Mouse (Mus musculus): ENCODE results near the gene Pkp1. TPM values are rescaled to one million over a fixed set of nuclear protein-coding genes. Genes with fewer than 3 reads are reported as not detected.
A peak's percentile ranks its signal among the peaks of the same experiment; 100 is the strongest.

The Pkp1 gene
- polyA plus RNA-seq (2015; fragmentation: Nextera tagmentation; extraction: Ambion mirVana) = 0.20 and 0.67 TPM in 2 replicates

GRCm38 (mm10) chr1:135918644-135919407 lies at the start of gene Pkp1:
Gene Pkp1, minus strand, starts transcription at chr1:135919207.
- Histone ChIP-seq H3K4me3 (peak within 1 kb of the TSS; percentile 30), H3K27me3 (peaks cover 93% of the 10 kb centered on the region), H3K4me1 (peaks cover 11% of the 10 kb centered on the region), H3K36me3 (no peaks in the 10 kb centered on the region), H3K9me3 (no peaks in the 10 kb centered on the region), H3K27ac (no peak within 1 kb of the TSS), H3K4me2 (peak within 1 kb of the TSS; percentile 53), H3K9ac (no peak within 1 kb of the TSS)
- WGBS = under 1% methylated on average over 59 of the region's 67 CpGs
- ATAC-seq (ENCODE audit: borderline replicate concordance, extremely low read depth, low FRiP score, low TSS enrichment) = peak; percentile 62; the same call in 1 of the 2 replicates

- H3K36me3 ChIP-seq = no peaks in the 10 kb centered on the region
- H3K4me1 ChIP-seq = no peaks in the 10 kb centered on the region
- no peaks in the 10 kb centered on the region for H3K27me3 ChIP-seq
- H3K27ac ChIP-seq = no peak overlapping the region
- H3K4me3 ChIP-seq = no peak overlapping the region
- no peak for ATAC-seq (ENCODE audit: borderline replicate concordance, extremely low read depth, low FRiP score, low TSS enrichment)
- no peak overlapping the region for H3K9ac ChIP-seq
- no peaks in the 10 kb centered on the region for H3K9me3 ChIP-seq
- H3K4me2 ChIP-seq = no peak overlapping the region
- 60% methylated on average over 4 of the region's 4 CpGs for WGBS
Observed at GRCm38 (mm10) chr1:135967739-135968138, 48.7 kb upstream of the Pkp1 start.

- H3K9me3 ChIP-seq = no peaks in the 10 kb centered on the region
- H3K4me3 ChIP-seq = no peak overlapping the region
- no peaks in the 10 kb centered on the region for H3K4me1 ChIP-seq
- no peak overlapping the region for H3K9ac ChIP-seq
- no peak overlapping the region for H3K27ac ChIP-seq
- no peak overlapping the region for H3K4me2 ChIP-seq
- 65% methylated on average over 11 of the region's 11 CpGs for WGBS
- no peaks in the 10 kb centered on the region for H3K36me3 ChIP-seq
- H3K27me3 ChIP-seq = no peaks in the 10 kb centered on the region
- ATAC-seq (ENCODE audit: borderline replicate concordance, extremely low read depth, low FRiP score, low TSS enrichment) = no peak
Observed at GRCm38 (mm10) chr1:135964561-135964960, 45.6 kb upstream of the Pkp1 start.

DNA sequence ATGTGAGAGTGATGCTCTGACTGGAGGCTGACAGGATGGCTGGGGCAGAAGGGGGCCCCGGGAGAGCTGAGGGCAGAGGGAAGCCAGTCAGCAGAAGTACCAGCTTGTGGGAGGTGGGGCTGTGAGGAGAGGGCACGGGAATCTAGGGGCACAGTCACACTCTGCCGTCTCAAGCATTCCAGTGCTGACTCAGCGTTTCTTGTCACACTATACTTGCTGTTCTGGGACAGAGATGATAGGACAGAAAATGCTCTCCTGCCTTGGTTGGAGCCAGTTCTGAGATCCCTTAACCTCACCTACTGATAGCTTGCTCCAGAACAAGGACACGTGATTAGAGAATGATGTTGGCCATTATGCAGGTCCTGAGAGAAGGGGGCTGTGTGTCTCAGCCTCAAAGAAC lies 44.2 kb upstream of the Pkp1 start:
- no peak overlapping the region for H3K4me2 ChIP-seq
- H3K4me1 ChIP-seq = no peaks in the 10 kb centered on the region
- H3K36me3 ChIP-seq = no peaks in the 10 kb centered on the region
- no peak overlapping the region for H3K4me3 ChIP-seq
- 45% methylated on average over 5 of the region's 5 CpGs for WGBS
- H3K27ac ChIP-seq = no peak overlapping the region
- no peak for ATAC-seq (ENCODE audit: borderline replicate concordance, extremely low read depth, low FRiP score, low TSS enrichment)
- no peaks in the 10 kb centered on the region for H3K9me3 ChIP-seq
- H3K9ac ChIP-seq = no peak overlapping the region
- H3K27me3 ChIP-seq = no peaks in the 10 kb centered on the region

DNA sequence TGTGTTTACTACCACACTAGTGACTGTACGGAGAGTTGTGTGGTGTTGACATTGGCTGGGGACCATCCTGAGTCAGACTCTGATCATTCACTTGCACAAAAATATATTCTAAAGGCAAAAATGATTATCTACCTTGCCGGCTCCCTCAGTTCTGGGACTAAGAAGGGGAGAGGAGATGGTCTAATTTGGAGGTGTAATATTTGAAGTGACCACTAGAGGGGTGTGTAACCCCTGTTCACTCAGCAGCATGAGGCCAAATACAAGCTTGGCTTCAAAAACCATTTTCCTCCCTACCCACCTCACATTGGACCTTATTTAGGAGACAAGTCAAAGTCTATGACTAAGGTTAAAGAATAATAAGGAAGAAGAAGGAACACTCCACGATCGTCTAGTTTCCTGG lies 39.5 kb upstream of the Pkp1 start:
- H3K4me2 ChIP-seq = no peak overlapping the region
- H3K9me3 ChIP-seq = no peaks in the 10 kb centered on the region
- H3K4me3 ChIP-seq = no peak overlapping the region
- H3K4me1 ChIP-seq = no peaks in the 10 kb centered on the region
- no peak for ATAC-seq (ENCODE audit: borderline replicate concordance, extremely low read depth, low FRiP score, low TSS enrichment)
- WGBS = 35% methylated on average over 4 of the region's 4 CpGs
- H3K36me3 ChIP-seq = no peaks in the 10 kb centered on the region
- no peak overlapping the region for H3K27ac ChIP-seq
- H3K27me3 ChIP-seq = peaks cover 8% of the 10 kb centered on the region; the same call in 1 of the 2 replicates
- no peak overlapping the region for H3K9ac ChIP-seq

DNA sequence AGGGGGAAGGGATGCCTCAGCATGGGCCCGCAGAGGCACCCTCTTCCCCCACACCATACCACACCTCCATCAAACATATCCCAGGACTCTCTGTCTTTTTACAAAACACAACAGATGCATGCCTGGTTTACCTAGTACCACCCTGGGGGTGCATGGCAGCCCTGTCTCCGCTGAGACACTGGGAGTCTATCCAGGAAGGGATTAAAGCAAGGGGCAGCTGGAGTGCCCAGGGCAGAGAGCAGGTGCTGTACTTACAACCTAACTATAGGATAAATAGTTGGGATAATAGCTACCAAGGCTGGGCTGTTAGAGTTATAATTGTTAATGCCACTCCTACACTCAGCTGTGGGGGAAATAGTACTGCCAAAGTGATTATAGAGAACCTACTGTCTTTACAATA lies 29.9 kb upstream of the Pkp1 start:
- Histone ChIP-seq H3K9me3 (no peaks in the 10 kb centered on the region), H3K4me2 (no peak overlapping the region), H3K9ac (no peak overlapping the region), H3K27me3 (peaks cover 6% of the 10 kb centered on the region; the same call in 1 of the 2 replicates), H3K36me3 (no peaks in the 10 kb centered on the region), H3K27ac (no peak overlapping the region), H3K4me3 (no peak overlapping the region), H3K4me1 (0 out of 2 replicates have a peak, but pooled peaks cover 4% of the 10 kb centered on the region)
- ATAC-seq (ENCODE audit: borderline replicate concordance, extremely low read depth, low FRiP score, low TSS enrichment) = no peak
- 47% methylated on average over 2 of the region's 2 CpGs for WGBS

GRCm38 (mm10) chr1:135946247-135946646 lies 27.2 kb upstream of the Pkp1 start:
- no peak for ATAC-seq (ENCODE audit: borderline replicate concordance, extremely low read depth, low FRiP score, low TSS enrichment)
- WGBS = 56% methylated on average over 4 of the region's 4 CpGs
- Histone ChIP-seq H3K9ac (no peak overlapping the region), H3K9me3 (no peaks in the 10 kb centered on the region), H3K4me3 (no peak overlapping the region), H3K27me3 (peaks cover 18% of the 10 kb centered on the region), H3K36me3 (no peaks in the 10 kb centered on the region), H3K27ac (no peak overlapping the region), H3K4me2 (no peak overlapping the region), H3K4me1 (0 out of 2 replicates have a peak, but pooled peaks cover 4% of the 10 kb centered on the region)

- H3K4me2 ChIP-seq = no peak overlapping the region
- 0 out of 2 replicates have a peak, but pooled peaks cover 4% of the 10 kb centered on the region for H3K4me1 ChIP-seq
- no peak overlapping the region for H3K9ac ChIP-seq
- no peaks in the 10 kb centered on the region for H3K36me3 ChIP-seq
- ATAC-seq (ENCODE audit: borderline replicate concordance, extremely low read depth, low FRiP score, low TSS enrichment) = no peak
- no peaks in the 10 kb centered on the region for H3K9me3 ChIP-seq
- H3K27me3 ChIP-seq = peaks cover 21% of the 10 kb centered on the region
- no peak overlapping the region for H3K4me3 ChIP-seq
- 9% methylated on average over 7 of the region's 7 CpGs for WGBS
- no peak overlapping the region for H3K27ac ChIP-seq
Observed at GRCm38 (mm10) chr1:135945711-135946110, 26.7 kb upstream of the Pkp1 start.

- Histone ChIP-seq H3K4me3 (no peak overlapping the region), H3K9ac (no peak overlapping the region), H3K9me3 (no peaks in the 10 kb centered on the region), H3K27ac (no peak overlapping the region), H3K4me1 (0 out of 2 replicates have a peak, but pooled peaks cover 4% of the 10 kb centered on the region), H3K36me3 (no peaks in the 10 kb centered on the region), H3K27me3 (peaks cover 21% of the 10 kb centered on the region), H3K4me2 (no peak overlapping the region)
- 0 out of 2 replicates have a peak, but pooled peaks have one; percentile 27 for ATAC-seq (ENCODE audit: borderline replicate concordance, extremely low read depth, low FRiP score, low TSS enrichment)
- 44% methylated on average over 12 of the region's 12 CpGs for WGBS
Observed at GRCm38 (mm10) chr1:135944526-135945259, 25.7 kb upstream of the Pkp1 start.

- Histone ChIP-seq H3K36me3 (no peaks in the 10 kb centered on the region), H3K4me1 (0 out of 2 replicates have a peak, but pooled peaks cover 4% of the 10 kb centered on the region), H3K4me3 (no peak overlapping the region), H3K9me3 (no peaks in the 10 kb centered on the region), H3K27me3 (peaks cover 21% of the 10 kb centered on the region), H3K9ac (no peak overlapping the region), H3K27ac (no peak overlapping the region), H3K4me2 (no peak overlapping the region)
- no peak for ATAC-seq (ENCODE audit: borderline replicate concordance, extremely low read depth, low FRiP score, low TSS enrichment)
- WGBS = 91% methylated on average over 2 of the region's 2 CpGs
Observed at GRCm38 (mm10) chr1:135943713-135944112, 24.7 kb upstream of the Pkp1 start.

GRCm38 (mm10) chr1:135942116-135942515 lies 23.1 kb upstream of the Pkp1 start:
- Histone ChIP-seq H3K4me3 (no peak overlapping the region), H3K27me3 (peaks cover 21% of the 10 kb centered on the region), H3K4me1 (0 out of 2 replicates have a peak, but pooled peaks cover 4% of the 10 kb centered on the region), H3K9me3 (no peaks in the 10 kb centered on the region), H3K36me3 (no peaks in the 10 kb centered on the region), H3K4me2 (no peak overlapping the region), H3K9ac (no peak overlapping the region), H3K27ac (no peak overlapping the region)
- no peak for ATAC-seq (ENCODE audit: borderline replicate concordance, extremely low read depth, low FRiP score, low TSS enrichment)
- 30% methylated on average over 7 of the region's 7 CpGs for WGBS
